Mouse (Mus musculus): ENCODE results near the gene Wnt7b. TPM values are rescaled to one million over a fixed set of nuclear protein-coding genes. Genes with fewer than 3 reads are reported as not detected.

Gene Wnt7b
- polyA plus RNA-seq, 1 experiment from 2014 or later = 63.4 TPM

- Histone ChIP-seq H3K4me1 (replicated peaks) (peaks cover 34% of the 10 kb centered on the region), H3K9ac (replicated peaks) (0 out of 2 replicates have a peak overlapping the region, but pooled peaks have one; percentile 14)
- peak; percentile 74 for ATAC-seq
These were observed 28.4 kb upstream of the Wnt7b start for GRCm38 (mm10) chr15:85610618-85611218.

GRCm38 (mm10) chr15:85610120-85610519 lies 27.8 kb upstream of the Wnt7b start:
- no peaks in the 10 kb centered on the region for H3K9me3 ChIP-seq
- H3K9ac ChIP-seq (replicated peaks) = no peak overlapping the region
- H3K36me3 ChIP-seq = no peaks in the 10 kb centered on the region
- no peak overlapping the region for H3K4me3 ChIP-seq (replicated peaks)
- H3K4me1 ChIP-seq (replicated peaks) = peaks cover 28% of the 10 kb centered on the region
- no peak overlapping the region for H3K27ac ChIP-seq
- H3K27me3 ChIP-seq = peaks cover 16% of the 10 kb centered on the region
- ATAC-seq = no peak
- WGBS = 59% methylated on average over 5 of the region's 5 CpGs
- no peak overlapping the region for H3K4me2 ChIP-seq (replicated peaks)

More at GRCm38 (mm10) chr15:85610618-85611218, 28.4 kb upstream of the Wnt7b start:
- WGBS = 66% methylated on average over 8 of the region's 8 CpGs
- Histone ChIP-seq H3K4me2 (replicated peaks) (no peak overlapping the region), H3K36me3 (no peaks in the 10 kb centered on the region), H3K9me3 (no peaks in the 10 kb centered on the region), H3K27ac (peak overlapping the region; percentile 61), H3K27me3 (peaks cover 22% of the 10 kb centered on the region), H3K4me3 (replicated peaks) (no peak overlapping the region)

GRCm38 (mm10) chr15:85609266-85610004 lies 27.2 kb upstream of the Wnt7b start:
- H3K27ac ChIP-seq = no peak overlapping the region
- H3K9me3 ChIP-seq = no peaks in the 10 kb centered on the region
- peaks cover 25% of the 10 kb centered on the region for H3K4me1 ChIP-seq (replicated peaks)
- no peak overlapping the region for H3K9ac ChIP-seq (replicated peaks)
- WGBS = 85% methylated on average over 5 of the region's 5 CpGs
- no peak overlapping the region for H3K4me3 ChIP-seq (replicated peaks)
- H3K36me3 ChIP-seq = no peaks in the 10 kb centered on the region
- peaks cover 10% of the 10 kb centered on the region for H3K27me3 ChIP-seq
- no peak for ATAC-seq
- H3K4me2 ChIP-seq (replicated peaks) = no peak overlapping the region

GRCm38 (mm10) chr15:85605962-85606610 lies 23.8 kb upstream of the Wnt7b start:
- no peak overlapping the region for H3K9ac ChIP-seq (replicated peaks)
- H3K4me3 ChIP-seq (replicated peaks) = no peak overlapping the region
- H3K36me3 ChIP-seq = no peaks in the 10 kb centered on the region
- no peak overlapping the region for H3K4me2 ChIP-seq (replicated peaks)
- peaks cover 14% of the 10 kb centered on the region; the same call in 1 of the 2 replicates for H3K27me3 ChIP-seq
- WGBS = 75% methylated on average over 17 of the region's 17 CpGs
- peaks cover 5% of the 10 kb centered on the region for H3K4me1 ChIP-seq (replicated peaks)
- H3K27ac ChIP-seq = no peak overlapping the region
- no peaks in the 10 kb centered on the region for H3K9me3 ChIP-seq
- ATAC-seq = no peak

GRCm38 (mm10) chr15:85604938-85605337 lies 22.7 kb upstream of the Wnt7b start:
- 92% methylated on average over 8 of the region's 8 CpGs for WGBS
- ATAC-seq = no peak
- no peaks in the 10 kb centered on the region for H3K36me3 ChIP-seq
- no peak overlapping the region for H3K4me2 ChIP-seq (replicated peaks)
- H3K4me3 ChIP-seq (replicated peaks) = no peak overlapping the region
- H3K9ac ChIP-seq (replicated peaks) = no peak overlapping the region
- peaks cover 4% of the 10 kb centered on the region; the same call in 1 of the 2 replicates for H3K4me1 ChIP-seq (replicated peaks)
- peaks cover 14% of the 10 kb centered on the region; the same call in 1 of the 2 replicates for H3K27me3 ChIP-seq
- H3K9me3 ChIP-seq = no peaks in the 10 kb centered on the region
- no peak overlapping the region for H3K27ac ChIP-seq

GRCm38 (mm10) chr15:85604507-85604906 lies 22.2 kb upstream of the Wnt7b start:
- WGBS = 86% methylated on average over 4 of the region's 4 CpGs
- Histone ChIP-seq H3K9me3 (no peaks in the 10 kb centered on the region), H3K27ac (no peak overlapping the region), H3K36me3 (no peaks in the 10 kb centered on the region), H3K4me1 (replicated peaks) (peaks cover 7% of the 10 kb centered on the region; the same call in 1 of the 2 replicates), H3K27me3 (peaks cover 14% of the 10 kb centered on the region; the same call in 1 of the 2 replicates), H3K9ac (replicated peaks) (no peak overlapping the region), H3K4me3 (replicated peaks) (no peak overlapping the region), H3K4me2 (replicated peaks) (no peak overlapping the region)
- no peak for ATAC-seq

GRCm38 (mm10) chr15:85603422-85603821 lies 21.1 kb upstream of the Wnt7b start:
- no peaks in the 10 kb centered on the region for H3K36me3 ChIP-seq
- no peak overlapping the region for H3K4me2 ChIP-seq (replicated peaks)
- H3K4me1 ChIP-seq (replicated peaks) = peaks cover 7% of the 10 kb centered on the region; the same call in 1 of the 2 replicates
- no peak overlapping the region for H3K27ac ChIP-seq
- H3K9me3 ChIP-seq = no peaks in the 10 kb centered on the region
- WGBS = 60% methylated on average over 5 of the region's 5 CpGs
- H3K27me3 ChIP-seq = peaks cover 14% of the 10 kb centered on the region; the same call in 1 of the 2 replicates
- no peak overlapping the region for H3K4me3 ChIP-seq (replicated peaks)
- ATAC-seq = no peak
- H3K9ac ChIP-seq (replicated peaks) = no peak overlapping the region

- Histone ChIP-seq H3K4me2 (replicated peaks) (no peak overlapping the region), H3K36me3 (no peaks in the 10 kb centered on the region), H3K9ac (replicated peaks) (no peak overlapping the region), H3K4me1 (replicated peaks) (peaks cover 7% of the 10 kb centered on the region; the same call in 1 of the 2 replicates), H3K27me3 (peaks cover 14% of the 10 kb centered on the region; the same call in 1 of the 2 replicates), H3K27ac (no peak overlapping the region), H3K9me3 (no peaks in the 10 kb centered on the region), H3K4me3 (replicated peaks) (no peak overlapping the region)
- ATAC-seq = no peak
- WGBS = 81% methylated on average over 6 of the region's 6 CpGs
These were observed 20.5 kb upstream of the Wnt7b start for GRCm38 (mm10) chr15:85602733-85603132.

- no peak for ATAC-seq
- H3K4me2 ChIP-seq (replicated peaks) = no peak overlapping the region
- peaks cover 14% of the 10 kb centered on the region; the same call in 1 of the 2 replicates for H3K27me3 ChIP-seq
- H3K4me1 ChIP-seq (replicated peaks) = peaks cover 7% of the 10 kb centered on the region; the same call in 1 of the 2 replicates
- no peaks in the 10 kb centered on the region for H3K9me3 ChIP-seq
- WGBS = 94% methylated on average over 5 of the region's 5 CpGs
- no peak overlapping the region for H3K9ac ChIP-seq (replicated peaks)
- no peak overlapping the region for H3K27ac ChIP-seq
- H3K36me3 ChIP-seq = no peaks in the 10 kb centered on the region
- H3K4me3 ChIP-seq (replicated peaks) = no peak overlapping the region
These were observed 19.7 kb upstream of the Wnt7b start for GRCm38 (mm10) chr15:85602021-85602420.

GRCm38 (mm10) chr15:85601202-85601601 lies 18.9 kb upstream of the Wnt7b start:
- Histone ChIP-seq H3K9ac (replicated peaks) (no peak overlapping the region), H3K9me3 (no peaks in the 10 kb centered on the region), H3K36me3 (no peaks in the 10 kb centered on the region), H3K27me3 (peaks cover 12% of the 10 kb centered on the region; the same call in 1 of the 2 replicates), H3K4me1 (replicated peaks) (peaks cover 7% of the 10 kb centered on the region; the same call in 1 of the 2 replicates), H3K4me2 (replicated peaks) (no peak overlapping the region), H3K4me3 (replicated peaks) (no peak overlapping the region), H3K27ac (no peak overlapping the region)
- ATAC-seq = no peak
- 78% methylated on average over 4 of the region's 4 CpGs for whole genome bisulfite sequencing

GRCm38 (mm10) chr15:85600696-85601094 lies 18.4 kb upstream of the Wnt7b start:
- Histone ChIP-seq H3K9me3 (no peaks in the 10 kb centered on the region), H3K27me3 (peaks cover 11% of the 10 kb centered on the region; the same call in 1 of the 2 replicates), H3K4me2 (replicated peaks) (no peak overlapping the region), H3K4me1 (replicated peaks) (peaks cover 7% of the 10 kb centered on the region; the same call in 1 of the 2 replicates), H3K9ac (replicated peaks) (no peak overlapping the region), H3K4me3 (replicated peaks) (no peak overlapping the region), H3K36me3 (no peaks in the 10 kb centered on the region), H3K27ac (no peak overlapping the region)
- peak; percentile 22; the same call in 1 of the 2 replicates for ATAC-seq
- WGBS = 62% methylated on average over 7 of the region's 7 CpGs
